Mouse (Mus musculus) gastrocnemius, postnatal 25 days (tissue): ENCODE data around the gene Rnf38. TPM values are rescaled to one million over a fixed set of nuclear protein-coding genes. Genes with fewer than 3 reads are reported as not detected.

Experiments
- DNase-seq: peaks from one replicate; pipeline ENCODE4 v3.0.0; 2022
- total RNA-seq, 2 experiments: library from RNA; stranded (reverse); gene quantifications; 1 replicate in 1 of 2; 2 replicates in 1 of 2; pipeline ENCODE4 v1.2.3; 2021

The Rnf38 gene
- total RNA-seq, 2 experiments from 2014 or later, result 10.8 to 16.3 TPM

- no peak for DNase-seq
Observed at GRCm38 (mm10) chr4:44119410-44120201, 114.0 kb downstream of the Rnf38 start.

- DNase-seq, result no peak
Observed at GRCm38 (mm10) chr4:44115046-44115445, 118.5 kb downstream of the Rnf38 start.

- no peak for DNase-seq
Observed at GRCm38 (mm10) chr4:44113393-44114138, 120.0 kb downstream of the Rnf38 start.

GRCm38 (mm10) chr4:44112741-44113140, 120.8 kb downstream of the Rnf38 start:
- DNase-seq, result no peak

GRCm38 (mm10) chr4:44110771-44111170, 122.8 kb downstream of the Rnf38 start:
- no peak for DNase-seq

GRCm38 (mm10) chr4:44108297-44108696, 125.3 kb downstream of the Rnf38 start:
- DNase-seq, result no peak

GRCm38 (mm10) chr4:44107339-44107738, 126.2 kb downstream of the Rnf38 start:
- DNase-seq, result peak; percentile 24

- DNase-seq, result no peak
Observed at GRCm38 (mm10) chr4:44106297-44106821, 127.2 kb downstream of the Rnf38 start.

- DNase-seq, result no peak
Observed at GRCm38 (mm10) chr4:44104195-44104917, 129.2 kb downstream of the Rnf38 start.

GRCm38 (mm10) chr4:44103620-44104019, 130.0 kb downstream of the Rnf38 start:
- no peak for DNase-seq

- no peak for DNase-seq
Observed at GRCm38 (mm10) chr4:44097576-44098335, 135.8 kb downstream of the Rnf38 start.

GRCm38 (mm10) chr4:44094475-44094874, 139.1 kb downstream of the Rnf38 start:
- no peak for DNase-seq

- no peak for DNase-seq
Observed at GRCm38 (mm10) chr4:44092359-44092758, 141.2 kb downstream of the Rnf38 start.

- DNase-seq, result no peak
Observed at GRCm38 (mm10) chr4:44085566-44085965, 148.0 kb downstream of the Rnf38 start.

- DNase-seq, result no peak
Observed at GRCm38 (mm10) chr4:44084602-44085325, 148.8 kb downstream of the Rnf38 start.

- no peak for DNase-seq
Observed at GRCm38 (mm10) chr4:44083945-44084344, 149.6 kb downstream of the Rnf38 start, which contains the start of gene Gne. TSS of gene Gne (minus strand) at chr4:44084177.

GRCm38 (mm10) chr4:44078358-44078933, 155.1 kb downstream of the Rnf38 start:
- no peak for DNase-seq
